Comparison of ENCODE assay signal across 8 mouse cellular contexts in the genomic region with DNA sequence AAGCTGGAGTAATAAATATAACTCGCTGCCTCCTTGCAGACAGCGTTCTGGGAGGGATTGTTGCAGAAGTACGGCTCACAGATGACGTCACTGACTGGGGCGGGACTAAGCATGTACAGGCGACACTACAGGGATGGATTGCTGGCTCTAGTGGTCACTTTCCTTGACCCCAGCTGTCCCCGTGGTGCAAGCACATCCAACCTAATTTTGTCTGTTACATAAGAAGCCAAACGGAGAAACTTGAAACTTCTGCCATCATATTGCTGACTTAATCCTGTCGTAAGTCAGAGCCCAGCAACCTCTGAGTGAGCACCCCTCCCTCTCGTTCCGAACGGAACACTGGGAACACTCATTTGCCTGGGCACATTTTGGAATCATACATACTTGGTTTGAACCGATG. TPM values are rescaled to one million over a fixed set of nuclear protein-coding genes. Genes with fewer than 3 reads are reported as not detected.
DNase-seq lines count a peak whose midpoint lies in the region; ATAC-seq and TF ChIP-seq lines count a peak whose summit lies in the region.

No protein-coding gene starts in this region.

- TF ChIP-seq POLR2A in CH12.LX (IDR thresholded peaks at IDR 0.05; ENCODE audit: low read depth, low read length), result no peak

- no peaks in the 10 kb centered on the region for H3K27me3 ChIP-seq in CH12.LX (replicated peaks)
- no peaks in the 10 kb centered on the region for H3K27me3 ChIP-seq in forebrain, embryonic 14.5 days (replicated peaks; ENCODE audit: control insufficient read depth, insufficient read depth, low read length)
- H3K27me3 ChIP-seq in heart, postnatal 0 days (ENCODE audit: control insufficient read depth, insufficient read depth, low read length), result no peaks in the 10 kb centered on the region
- H3K27me3 ChIP-seq in liver, embryonic 13.5 days, result no peaks in the 10 kb centered on the region

- no peaks in the 10 kb centered on the region for H3K79me2 ChIP-seq in CH12.LX (replicated peaks; ENCODE audit: control insufficient read depth, extremely low read depth, insufficient read depth, poor library complexity, severe bottlenecking)

- DNase-seq in CH12.LX (ENCODE audit: extremely low read depth), result peak; percentile 69
- DNase-seq in forebrain, embryonic 14.5 days (ENCODE audit: low spot score), result peak; percentile 78
- DNase-seq in heart, postnatal 0 days (ENCODE audit: low spot score), result peak; percentile 63
- peak; percentile 76 for DNase-seq in kidney, postnatal 14 days
- peak; percentile 13 for DNase-seq in liver, embryonic 13.5 days
- DNase-seq in naive thymus-derived CD4-positive, alpha-beta T cell, adult 2 months (ENCODE audit: low read depth), result peak; percentile 15
- peak; percentile 50 for DNase-seq in testis, postnatal 14 days (ENCODE audit: low spot score)

- 20% methylated on average over 13 of the region's 13 CpGs for WGBS in forebrain, embryonic 14.5 days
- 24% methylated on average over 13 of the region's 13 CpGs for WGBS in heart, postnatal 0 days
- 29% methylated on average over 13 of the region's 13 CpGs for WGBS in liver, embryonic 13.5 days (ENCODE audit: insufficient replicate concordance)

- peak overlapping the region; percentile 47 to 58 (median 49) for H3K4me3 ChIP-seq in CH12.LX (replicated peaks in 1 of 3; ENCODE audit: low read depth in 2 of 3, low read length in 2 of 3, poor library complexity in 1 of 3)
- H3K4me3 ChIP-seq in forebrain, embryonic 14.5 days (ENCODE audit: low read depth, low read length), result peak overlapping the region; percentile 28
- H3K4me3 ChIP-seq in heart, postnatal 0 days (ENCODE audit: low read depth, low read length), result peak overlapping the region; percentile 27
- H3K4me3 ChIP-seq in liver, embryonic 13.5 days (replicated peaks), result peak overlapping the region; percentile 26; the same call in 1 of the 2 replicates

- peak overlapping the region; percentile 79; the same call in 1 of the 2 replicates for H3K4me2 ChIP-seq in CH12.LX (ENCODE audit: insufficient read depth, low read depth, poor library complexity, severe bottlenecking)
- peak overlapping the region; percentile 49 for H3K4me2 ChIP-seq in forebrain, embryonic 14.5 days (ENCODE audit: low read length)
- H3K4me2 ChIP-seq in heart, postnatal 0 days (ENCODE audit: low read depth, low read length), result peak overlapping the region; percentile 51
- H3K4me2 ChIP-seq in liver, embryonic 13.5 days, result peak overlapping the region; percentile 44

- TF ChIP-seq RAD21 in CH12.LX (IDR thresholded peaks at IDR 0.05; ENCODE audit: low read depth, low read length), result no peak

- peak; percentile 64; the same call in 1 of the 2 replicates for ATAC-seq in cerebellum, adult (ENCODE audit: insufficient number of reproducible peaks, low FRiP score, low TSS enrichment)
- peak; percentile 92 for ATAC-seq in forebrain, embryonic 14.5 days
- ATAC-seq in heart, postnatal 0 days (ENCODE audit: insufficient read depth, low read depth), result no peak; the same call in 1 of the 2 replicates
- ATAC-seq in liver, embryonic 13.5 days (ENCODE audit: low read depth), result peak; percentile 45; the same call in 1 of the 2 replicates

- no peaks in the 10 kb centered on the region for H3K4me1 ChIP-seq in CH12.LX (ENCODE audit: control insufficient read depth in 1 of 2, insufficient read depth in 2 of 2)
- H3K4me1 ChIP-seq in forebrain, embryonic 14.5 days (ENCODE audit: control insufficient read depth, insufficient read depth, low read length), result no peaks in the 10 kb centered on the region
- no peaks in the 10 kb centered on the region for H3K4me1 ChIP-seq in heart, postnatal 0 days (ENCODE audit: control insufficient read depth, insufficient read depth)
- no peaks in the 10 kb centered on the region for H3K4me1 ChIP-seq in liver, embryonic 13.5 days (replicated peaks)

- dilution Hi-C loops in CH12.LX (cut with MboI; ENCODE audit: extremely low pct_ligation_motif_present, extremely low pct_unique_long_range_greater_than_20kb, low sequenced_read_pairs), result no loop called here

- no peak for TF ChIP-seq CTCF in CH12.LX (conservative IDR thresholded peaks at IDR 0.05 in 1 of 2, IDR thresholded peaks at IDR 0.05 in 1 of 2; ENCODE audit: low read depth in 2 of 2, low read length in 2 of 2)
- no peak for TF ChIP-seq CTCF in heart, postnatal 0 days (IDR thresholded peaks at IDR 0.05; ENCODE audit: low read depth)

- no peak overlapping the region; the same call in 1 of the 2 replicates for H3K9ac ChIP-seq in CH12.LX (ENCODE audit: insufficient read depth, low read depth)
- H3K9ac ChIP-seq in forebrain, embryonic 14.5 days (ENCODE audit: low read length), result peak overlapping the region; percentile 26; the same call in 1 of the 2 replicates
- no peak overlapping the region for H3K9ac ChIP-seq in heart, postnatal 0 days (replicated peaks; ENCODE audit: low read depth, low read length)
- no peak overlapping the region for H3K9ac ChIP-seq in liver, embryonic 13.5 days

- no peaks in the 10 kb centered on the region for H3K9me3 ChIP-seq in CH12.LX (replicated peaks; ENCODE audit: low read length)
- H3K9me3 ChIP-seq in forebrain, embryonic 14.5 days (replicated peaks; ENCODE audit: control insufficient read depth, low read length), result no peaks in the 10 kb centered on the region
- no peaks in the 10 kb centered on the region for H3K9me3 ChIP-seq in heart, postnatal 0 days (replicated peaks; ENCODE audit: control insufficient read depth, low read length)
- H3K9me3 ChIP-seq in liver, embryonic 13.5 days (replicated peaks), result no peaks in the 10 kb centered on the region

- no peak for TF ChIP-seq EP300 in CH12.LX (IDR thresholded peaks at IDR 0.05; ENCODE audit: low read length)
- TF ChIP-seq EP300 in heart, postnatal 0 days (IDR thresholded peaks at IDR 0.05; ENCODE audit: low read depth), result no peak

- no peaks in the 10 kb centered on the region for H3K36me3 ChIP-seq in CH12.LX (replicated peaks in 1 of 2; ENCODE audit: control insufficient read depth in 1 of 2, insufficient read depth in 1 of 2, low read length in 1 of 2)
- H3K36me3 ChIP-seq in forebrain, embryonic 14.5 days (ENCODE audit: control insufficient read depth, insufficient read depth, low read length), result no peaks in the 10 kb centered on the region
- no peaks in the 10 kb centered on the region for H3K36me3 ChIP-seq in heart, postnatal 0 days (replicated peaks; ENCODE audit: control insufficient read depth, insufficient read depth, low read length)
- H3K36me3 ChIP-seq in liver, embryonic 13.5 days, result no peaks in the 10 kb centered on the region

- no peak overlapping the region for H3K27ac ChIP-seq in CH12.LX (ENCODE audit: insufficient read depth, low read depth)
- H3K27ac ChIP-seq in forebrain, embryonic 14.5 days (ENCODE audit: low read depth, low read length), result no peak overlapping the region
- H3K27ac ChIP-seq in heart, postnatal 0 days (ENCODE audit: low read depth), result no peak overlapping the region
- H3K27ac ChIP-seq in liver, embryonic 13.5 days, result no peak overlapping the region

- in situ Hi-C loops in CH12.LX (cut with MboI; ENCODE audit: low pct_ligation_motif_present, low pct_unique_long_range_greater_than_20kb, low sequenced_read_pairs), result loop anchor here (10.0 kb wide), 2 partner anchors 219 to 479 kb away; no protein-coding TSS in a partner anchor

TF ChIP-seq in CH12.LX, 34 proteins besides CTCF, POLR2A, EP300 and RAD21:
- TF ChIP-seq UBTF (IDR thresholded peaks at IDR 0.05; ENCODE audit: low read depth, low read length), result no peak
- no peak for TF ChIP-seq MAZ (IDR thresholded peaks at IDR 0.05; ENCODE audit: low read depth, low read length)
- no peak for TF ChIP-seq MXI1 (IDR thresholded peaks at IDR 0.05; ENCODE audit: low read depth, low read length)
- no peak for TF ChIP-seq JUN (IDR thresholded peaks at IDR 0.05; ENCODE audit: insufficient read depth, low read depth, low read length)
- no peak for TF ChIP-seq CHD2 (IDR thresholded peaks at IDR 0.05; ENCODE audit: low read length)
- no peak for TF ChIP-seq MYC (IDR thresholded peaks at IDR 0.05; ENCODE audit: low read depth, low read length)
- no peak for TF ChIP-seq TBP (conservative IDR thresholded peaks at IDR 0.05; ENCODE audit: low read depth, low read length)

RNA-seq across cellular contexts. Expression of a gene that starts 52.1 kb away (rescaled TPM):
- total RNA-seq in CH12.LX (2012; rRNA removed), result 64.9 and 81.2 TPM in 2 replicates
- total RNA-seq in CH12.LX (2014; rRNA removed), result 277 and 305 TPM in 2 replicates
- polyA plus RNA-seq in CH12.LX (2012; ENCODE audit: insufficient read length, low read depth), result 171 and 212 TPM in 2 replicates
- 276 and 299 TPM in 2 replicates for polyA plus RNA-seq in forebrain, embryonic 14.5 days (2014; fragmentation: Nextera tagmentation; extraction: Ambion mirVana)
- 141 and 142 TPM in 2 replicates for total RNA-seq in heart, postnatal 0 days (2014; rRNA removed; ENCODE audit: low replicate concordance)
- 217 and 222 TPM in 2 replicates for polyA plus RNA-seq in heart, postnatal 0 days (2015; fragmentation: Nextera tagmentation; extraction: Ambion mirVana)
- 97.5 and 121 TPM in 2 replicates for polyA plus RNA-seq in liver, embryonic 13.5 days (2015; fragmentation: Nextera tagmentation; extraction: Ambion mirVana)

Comparison
In these comparisons a context has a peak if more than half of its experiments do, and no peak if none do; other contexts are left out.
1. DNase-seq: peak in every context shown above with its lines; median percentile 78 in forebrain, embryonic 14.5 days; 76 in kidney, postnatal 14 days; 69 in CH12.LX; 63 in heart, postnatal 0 days; 50 in testis, postnatal 14 days; 15 in naive thymus-derived CD4-positive, alpha-beta T cell, adult 2 months; 13 in liver, embryonic 13.5 days.